Mouse (Mus musculus): Measurements from ENCODE around the gene Tent4b. TPM values are rescaled to one million over a fixed set of nuclear protein-coding genes. Genes with fewer than 3 reads are reported as not detected.

The Tent4b gene
- polyA plus RNA-seq, 1 experiment from 2014 or later = 14.0 TPM

DNA sequence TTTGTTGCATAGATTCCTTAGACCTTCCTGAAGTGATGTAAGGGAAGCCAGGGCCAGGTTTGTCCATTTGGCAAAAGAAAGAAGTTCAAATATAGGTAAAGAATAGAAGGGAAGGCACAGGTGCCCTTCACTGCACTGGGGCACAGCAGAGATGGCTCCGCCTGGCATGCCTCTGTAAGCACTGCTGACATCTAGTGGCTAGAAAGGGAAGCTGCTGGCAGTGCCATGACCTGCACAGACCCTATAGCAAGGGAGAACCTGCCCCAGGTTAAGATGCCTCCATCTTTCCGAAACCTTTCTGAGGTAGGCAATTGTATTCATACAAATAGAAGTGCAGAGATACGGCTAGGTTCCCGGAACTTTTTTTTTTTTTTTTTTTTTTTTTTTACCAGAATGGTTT lies 45.3 kb downstream of the Tent4b start:
- Histone ChIP-seq H3K4me2 (replicated peaks; ENCODE audit: low read depth, low read length) (no peak overlapping the region), H3K9me3 (ENCODE audit: control insufficient read depth, low read length) (no peaks in the 10 kb centered on the region), H3K27me3 (ENCODE audit: control insufficient read depth, insufficient read depth, low read length) (no peaks in the 10 kb centered on the region), H3K27ac (ENCODE audit: low read depth, low read length) (no peak overlapping the region), H3K9ac (ENCODE audit: low read depth, low read length) (no peak overlapping the region), H3K4me3 (ENCODE audit: low read length) (no peak overlapping the region), H3K36me3 (ENCODE audit: control insufficient read depth, insufficient read depth, low read length) (peaks cover 24% of the 10 kb centered on the region; the same call in 1 of the 2 replicates), H3K4me1 (ENCODE audit: control insufficient read depth, insufficient read depth, low read length) (no peaks in the 10 kb centered on the region)
- ATAC-seq (ENCODE audit: low FRiP score, low TSS enrichment) = peak; percentile 81
- WGBS = 87% methylated on average over 4 of the region's 4 CpGs

DNA sequence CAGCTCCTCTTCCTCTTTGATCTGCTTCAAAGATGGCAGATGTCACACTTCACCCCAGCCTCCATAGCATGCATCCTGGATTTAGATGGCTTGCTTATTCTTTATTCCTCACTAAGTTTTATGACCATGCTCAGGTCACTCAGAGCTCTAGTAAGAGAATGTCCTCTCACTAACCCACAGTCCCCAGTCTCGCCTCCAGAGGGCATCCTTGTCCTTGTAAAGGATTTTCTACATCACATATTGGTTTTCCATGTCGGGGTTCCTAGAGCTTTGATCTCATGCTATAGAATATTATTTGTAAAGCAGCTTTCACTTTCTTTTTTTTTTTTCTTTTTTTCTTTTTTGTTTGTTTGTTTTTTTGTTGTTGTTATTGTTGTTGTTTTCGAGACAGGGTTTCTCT lies 53.8 kb downstream of the Tent4b start:
- ATAC-seq (ENCODE audit: low FRiP score, low TSS enrichment) = no peak
- Histone ChIP-seq H3K27ac (ENCODE audit: low read depth, low read length) (no peak overlapping the region), H3K4me3 (ENCODE audit: low read length) (no peak overlapping the region), H3K9me3 (ENCODE audit: control insufficient read depth, low read length) (no peaks in the 10 kb centered on the region), H3K4me1 (ENCODE audit: control insufficient read depth, insufficient read depth, low read length) (no peaks in the 10 kb centered on the region), H3K27me3 (ENCODE audit: control insufficient read depth, insufficient read depth, low read length) (no peaks in the 10 kb centered on the region), H3K9ac (ENCODE audit: low read depth, low read length) (no peak overlapping the region), H3K4me2 (replicated peaks; ENCODE audit: low read depth, low read length) (no peak overlapping the region), H3K36me3 (ENCODE audit: control insufficient read depth, insufficient read depth, low read length) (peaks cover 55% of the 10 kb centered on the region)
- 93% methylated on average over 3 of the region's 3 CpGs for WGBS

DNA sequence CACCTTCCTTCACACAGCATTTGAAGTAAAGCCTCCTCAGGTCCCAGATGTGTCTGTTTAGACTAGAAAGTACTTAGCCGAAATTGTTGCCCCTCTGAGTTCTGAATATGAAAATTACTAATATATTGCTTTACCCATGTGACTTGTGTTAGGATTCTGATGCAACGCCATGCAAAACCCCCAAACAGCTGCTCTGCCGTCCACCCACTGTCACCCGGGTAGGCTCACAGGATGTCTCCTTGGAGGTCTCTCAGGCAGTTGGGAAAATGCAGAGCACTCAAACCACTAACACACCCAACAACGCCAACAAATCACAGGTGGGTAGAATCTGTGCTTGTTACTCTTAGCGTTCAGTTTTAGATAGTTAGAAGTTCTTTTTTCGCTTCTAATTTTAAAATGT lies 55.9 kb downstream of the Tent4b start:
- Histone ChIP-seq H3K4me3 (ENCODE audit: low read length) (no peak overlapping the region), H3K27me3 (ENCODE audit: control insufficient read depth, insufficient read depth, low read length) (no peaks in the 10 kb centered on the region), H3K27ac (ENCODE audit: low read depth, low read length) (no peak overlapping the region), H3K9me3 (ENCODE audit: control insufficient read depth, low read length) (no peaks in the 10 kb centered on the region), H3K9ac (ENCODE audit: low read depth, low read length) (no peak overlapping the region), H3K4me1 (ENCODE audit: control insufficient read depth, insufficient read depth, low read length) (no peaks in the 10 kb centered on the region), H3K4me2 (replicated peaks; ENCODE audit: low read depth, low read length) (no peak overlapping the region), H3K36me3 (ENCODE audit: control insufficient read depth, insufficient read depth, low read length) (peaks cover 40% of the 10 kb centered on the region)
- no peak for ATAC-seq (ENCODE audit: low FRiP score, low TSS enrichment)
- WGBS = 89% methylated on average over 7 of the region's 7 CpGs

DNA sequence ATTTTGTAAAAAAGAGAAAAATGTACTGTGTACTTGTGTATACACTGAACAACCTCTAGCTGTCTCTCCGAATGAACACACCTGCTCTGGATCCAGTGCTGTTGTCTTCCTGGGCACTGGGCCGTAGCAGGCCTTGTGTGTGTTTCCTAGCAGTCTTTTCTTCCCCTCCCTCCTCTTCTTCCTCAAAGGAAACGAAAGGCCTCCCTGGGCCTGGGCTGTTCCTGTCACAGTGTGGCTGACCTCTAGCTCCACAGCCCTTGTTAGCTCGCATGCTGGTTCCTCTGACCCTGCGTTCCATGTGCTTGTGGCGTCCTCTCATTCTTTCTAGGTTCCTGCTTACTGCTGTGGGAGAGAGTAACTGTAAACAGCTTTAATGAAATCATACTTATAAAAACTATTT lies 59.0 kb downstream of the Tent4b start:
- no peaks in the 10 kb centered on the region for H3K4me1 ChIP-seq (ENCODE audit: control insufficient read depth, insufficient read depth, low read length)
- no peaks in the 10 kb centered on the region for H3K9me3 ChIP-seq (ENCODE audit: control insufficient read depth, low read length)
- WGBS = 39% methylated on average over 6 of the region's 6 CpGs
- H3K4me3 ChIP-seq (ENCODE audit: low read length) = no peak overlapping the region
- H3K27me3 ChIP-seq (ENCODE audit: control insufficient read depth, insufficient read depth, low read length) = no peaks in the 10 kb centered on the region
- H3K27ac ChIP-seq (ENCODE audit: low read depth, low read length) = no peak overlapping the region
- H3K36me3 ChIP-seq (ENCODE audit: control insufficient read depth, insufficient read depth, low read length) = peaks cover 26% of the 10 kb centered on the region
- no peak overlapping the region for H3K9ac ChIP-seq (ENCODE audit: low read depth, low read length)
- no peak overlapping the region for H3K4me2 ChIP-seq (replicated peaks; ENCODE audit: low read depth, low read length)
- no peak for ATAC-seq (ENCODE audit: low FRiP score, low TSS enrichment)

DNA sequence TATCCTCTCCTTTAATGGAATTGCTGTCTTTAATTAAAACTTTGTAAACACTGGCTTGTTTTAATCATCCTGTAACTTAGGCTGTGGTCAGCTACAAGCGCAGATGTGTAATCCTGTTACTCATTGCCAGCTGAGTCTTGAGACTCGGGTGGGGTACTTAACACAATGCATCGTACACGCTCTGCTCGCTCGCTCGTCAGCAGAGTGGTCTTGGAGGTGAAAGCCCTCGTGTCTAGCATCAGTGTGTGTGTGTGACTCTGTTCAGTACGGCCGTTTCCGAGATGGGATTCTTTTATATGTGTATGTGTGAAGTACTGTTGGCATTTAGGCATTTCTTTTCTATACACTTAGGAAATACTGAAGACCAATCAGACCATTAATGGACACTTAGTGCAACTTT lies 59.5 kb downstream of the Tent4b start:
- Histone ChIP-seq H3K4me1 (ENCODE audit: control insufficient read depth, insufficient read depth, low read length) (no peaks in the 10 kb centered on the region), H3K4me2 (replicated peaks; ENCODE audit: low read depth, low read length) (no peak overlapping the region), H3K9me3 (ENCODE audit: control insufficient read depth, low read length) (no peaks in the 10 kb centered on the region), H3K9ac (ENCODE audit: low read depth, low read length) (no peak overlapping the region), H3K27me3 (ENCODE audit: control insufficient read depth, insufficient read depth, low read length) (no peaks in the 10 kb centered on the region), H3K4me3 (ENCODE audit: low read length) (no peak overlapping the region), H3K36me3 (ENCODE audit: control insufficient read depth, insufficient read depth, low read length) (peaks cover 26% of the 10 kb centered on the region), H3K27ac (ENCODE audit: low read depth, low read length) (no peak overlapping the region)
- 80% methylated on average over 11 of the region's 11 CpGs for WGBS
- ATAC-seq (ENCODE audit: low FRiP score, low TSS enrichment) = no peak

DNA sequence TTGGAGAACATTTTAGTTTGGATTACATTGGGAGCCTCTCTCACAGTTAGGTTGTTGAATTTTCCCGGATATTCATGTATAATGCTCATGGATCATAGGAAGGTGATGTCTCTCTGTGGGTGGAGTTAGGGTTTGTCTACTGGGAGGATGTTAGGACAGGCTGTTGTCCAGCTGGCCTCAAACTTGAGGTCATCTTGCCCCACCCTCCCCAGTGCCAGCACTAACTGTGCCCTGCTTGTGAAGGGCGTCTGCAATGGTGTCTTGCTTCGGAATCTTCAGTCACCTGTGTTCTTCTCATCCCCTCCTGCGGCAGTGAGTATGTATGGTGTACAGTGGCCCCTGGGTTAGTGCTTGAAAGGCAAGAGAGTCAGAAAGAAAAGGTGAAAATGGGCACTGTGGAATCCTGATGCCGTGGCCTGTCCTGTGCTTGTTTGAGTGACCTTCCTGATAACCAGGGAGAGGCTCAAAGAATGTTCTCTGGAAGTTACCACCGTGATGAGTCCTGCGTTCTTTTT lies 61.5 kb downstream of the Tent4b start:
- no peak overlapping the region for H3K4me2 ChIP-seq (replicated peaks; ENCODE audit: low read depth, low read length)
- H3K27ac ChIP-seq (ENCODE audit: low read depth, low read length) = no peak overlapping the region
- H3K36me3 ChIP-seq (ENCODE audit: control insufficient read depth, insufficient read depth, low read length) = peaks cover 11% of the 10 kb centered on the region; the same call in 1 of the 2 replicates
- no peak overlapping the region for H3K9ac ChIP-seq (ENCODE audit: low read depth, low read length)
- no peak overlapping the region for H3K4me3 ChIP-seq (ENCODE audit: low read length)
- 92% methylated on average over 7 of the region's 7 CpGs for WGBS
- no peaks in the 10 kb centered on the region for H3K4me1 ChIP-seq (ENCODE audit: control insufficient read depth, insufficient read depth, low read length)
- H3K9me3 ChIP-seq (ENCODE audit: control insufficient read depth, low read length) = no peaks in the 10 kb centered on the region
- ATAC-seq (ENCODE audit: low FRiP score, low TSS enrichment) = no peak
- H3K27me3 ChIP-seq (ENCODE audit: control insufficient read depth, insufficient read depth, low read length) = no peaks in the 10 kb centered on the region

DNA sequence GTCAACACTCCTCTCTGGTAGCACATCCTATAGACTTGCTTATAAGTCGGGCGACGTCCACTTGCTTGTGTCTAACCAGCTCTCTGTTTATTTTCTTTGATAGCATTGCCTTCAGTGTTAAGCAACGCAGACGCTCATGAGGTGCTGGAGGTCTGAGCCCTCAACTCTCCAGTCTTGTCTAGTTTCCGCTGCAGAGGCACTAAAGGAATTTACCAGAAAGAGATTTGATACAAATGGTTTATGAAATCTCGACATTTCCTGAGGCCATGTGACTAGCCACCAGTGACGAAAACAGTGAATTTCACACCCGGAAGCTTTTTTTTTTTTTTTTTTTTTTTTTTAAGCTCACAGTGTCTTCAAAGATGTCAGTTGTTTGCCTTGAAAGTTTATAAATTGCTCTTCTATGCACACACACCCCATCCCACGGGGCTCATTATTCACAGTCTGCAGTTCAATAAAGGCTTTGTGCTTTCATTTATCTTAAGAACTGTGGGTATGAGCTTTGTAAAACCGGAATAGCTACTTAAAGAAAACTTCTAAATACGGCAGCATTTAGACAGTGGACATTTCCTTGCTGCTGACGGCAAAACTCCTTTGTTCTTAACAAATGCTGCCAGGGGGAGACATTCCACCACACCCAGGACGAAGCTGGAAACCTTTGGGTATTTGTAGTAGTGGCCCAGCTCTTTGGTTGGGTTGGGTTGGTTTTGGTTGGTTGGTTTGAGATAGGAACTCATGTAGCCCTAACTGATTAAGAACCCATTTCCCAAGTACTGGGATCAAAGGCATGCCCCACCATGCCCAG lies 64.0 kb downstream of the Tent4b start:
- no peak overlapping the region for H3K9ac ChIP-seq (ENCODE audit: low read depth, low read length)
- no peaks in the 10 kb centered on the region for H3K4me1 ChIP-seq (ENCODE audit: control insufficient read depth, insufficient read depth, low read length)
- no peaks in the 10 kb centered on the region for H3K27me3 ChIP-seq (ENCODE audit: control insufficient read depth, insufficient read depth, low read length)
- H3K36me3 ChIP-seq (ENCODE audit: control insufficient read depth, insufficient read depth, low read length) = no peaks in the 10 kb centered on the region
- no peak overlapping the region for H3K4me3 ChIP-seq (ENCODE audit: low read length)
- H3K4me2 ChIP-seq (replicated peaks; ENCODE audit: low read depth, low read length) = no peak overlapping the region
- no peaks in the 10 kb centered on the region for H3K9me3 ChIP-seq (ENCODE audit: control insufficient read depth, low read length)
- 39% methylated on average over 14 of the region's 14 CpGs for WGBS
- no peak for ATAC-seq (ENCODE audit: low FRiP score, low TSS enrichment)
- 0 out of 2 replicates have a peak overlapping the region, but pooled peaks have one; percentile 6 for H3K27ac ChIP-seq (ENCODE audit: low read depth, low read length)

DNA sequence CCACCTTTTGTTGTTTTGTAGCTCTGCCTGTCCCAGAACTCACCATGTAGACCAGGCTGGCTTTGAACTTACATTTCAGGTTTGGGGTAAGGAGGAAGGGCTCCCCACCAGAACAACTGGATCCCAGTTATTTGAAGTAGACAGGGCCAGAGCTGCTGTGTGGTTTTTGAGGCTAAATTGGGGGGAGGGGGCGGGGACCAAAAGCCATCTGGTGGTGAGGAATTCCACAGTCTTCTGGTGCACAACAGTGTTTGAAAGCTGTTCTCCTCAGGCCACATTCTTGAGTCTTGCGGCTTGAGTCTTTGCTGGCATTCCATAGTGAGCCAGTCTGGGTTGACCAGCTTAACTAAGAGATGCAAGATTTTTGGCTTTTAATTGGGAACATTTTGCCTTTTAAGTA lies 66.5 kb downstream of the Tent4b start:
- 3% methylated on average over 2 of the region's 2 CpGs for WGBS
- no peak overlapping the region for H3K4me3 ChIP-seq (ENCODE audit: low read length)
- 0 out of 2 replicates have a peak, but pooled peaks have one; percentile 34 for ATAC-seq (ENCODE audit: low FRiP score, low TSS enrichment)

DNA sequence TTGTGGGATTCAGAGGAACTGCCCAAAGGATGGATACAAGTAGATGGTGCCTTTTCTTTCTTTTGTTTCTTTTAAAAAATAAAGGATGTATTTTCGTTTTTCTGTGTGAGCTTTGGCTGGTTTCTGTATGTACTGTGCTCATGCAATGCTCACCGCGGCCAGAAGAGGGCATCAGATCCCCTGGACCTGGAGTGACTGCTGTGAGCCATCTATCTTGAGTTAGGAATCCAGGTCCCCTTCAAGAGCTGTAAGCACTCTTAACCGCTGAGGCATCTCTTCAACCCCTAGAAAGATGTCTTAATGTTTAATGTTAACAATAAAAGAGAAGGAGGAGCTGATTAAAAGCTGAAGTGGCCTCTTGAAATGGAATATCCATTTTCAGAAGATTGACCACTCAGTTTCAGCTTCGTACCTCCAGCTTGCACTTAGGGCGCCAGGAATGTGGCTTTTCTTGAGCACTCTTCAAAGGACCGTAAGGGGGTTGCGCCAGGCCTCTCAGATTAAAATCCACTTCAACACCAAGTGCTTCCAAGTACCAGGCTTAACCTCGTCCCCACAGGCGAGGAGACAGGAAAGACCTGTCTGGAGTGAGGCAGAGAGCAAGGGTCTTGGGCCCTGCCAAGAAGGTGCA lies 67.3 kb downstream of the Tent4b start:
- no peaks in the 10 kb centered on the region for H3K4me1 ChIP-seq (ENCODE audit: control insufficient read depth, insufficient read depth, low read length)
- H3K4me3 ChIP-seq (ENCODE audit: low read length) = no peak overlapping the region
- no peak overlapping the region for H3K27ac ChIP-seq (ENCODE audit: low read depth, low read length)
- no peak for ATAC-seq (ENCODE audit: low FRiP score, low TSS enrichment)
- no peaks in the 10 kb centered on the region for H3K27me3 ChIP-seq (ENCODE audit: control insufficient read depth, insufficient read depth, low read length)
- H3K9ac ChIP-seq (ENCODE audit: low read depth, low read length) = no peak overlapping the region
- no peaks in the 10 kb centered on the region for H3K9me3 ChIP-seq (ENCODE audit: control insufficient read depth, low read length)
- 55% methylated on average over 10 of the region's 10 CpGs for WGBS
- H3K36me3 ChIP-seq (ENCODE audit: control insufficient read depth, insufficient read depth, low read length) = no peaks in the 10 kb centered on the region
- no peak overlapping the region for H3K4me2 ChIP-seq (replicated peaks; ENCODE audit: low read depth, low read length)

More for the DNA sequence above, 66.5 kb downstream of the Tent4b start:
- H3K27ac ChIP-seq (ENCODE audit: low read depth, low read length) = no peak overlapping the region
- no peaks in the 10 kb centered on the region for H3K4me1 ChIP-seq (ENCODE audit: control insufficient read depth, insufficient read depth, low read length)
- H3K9me3 ChIP-seq (ENCODE audit: control insufficient read depth, low read length) = no peaks in the 10 kb centered on the region
- H3K4me2 ChIP-seq (replicated peaks; ENCODE audit: low read depth, low read length) = no peak overlapping the region
- no peaks in the 10 kb centered on the region for H3K27me3 ChIP-seq (ENCODE audit: control insufficient read depth, insufficient read depth, low read length)
- H3K9ac ChIP-seq (ENCODE audit: low read depth, low read length) = no peak overlapping the region
- no peaks in the 10 kb centered on the region for H3K36me3 ChIP-seq (ENCODE audit: control insufficient read depth, insufficient read depth, low read length)

Data from kidney, embryonic 14.5 days (tissue).